14 mouse cellular contexts compared by ENCODE assay signal in the genomic region with DNA sequence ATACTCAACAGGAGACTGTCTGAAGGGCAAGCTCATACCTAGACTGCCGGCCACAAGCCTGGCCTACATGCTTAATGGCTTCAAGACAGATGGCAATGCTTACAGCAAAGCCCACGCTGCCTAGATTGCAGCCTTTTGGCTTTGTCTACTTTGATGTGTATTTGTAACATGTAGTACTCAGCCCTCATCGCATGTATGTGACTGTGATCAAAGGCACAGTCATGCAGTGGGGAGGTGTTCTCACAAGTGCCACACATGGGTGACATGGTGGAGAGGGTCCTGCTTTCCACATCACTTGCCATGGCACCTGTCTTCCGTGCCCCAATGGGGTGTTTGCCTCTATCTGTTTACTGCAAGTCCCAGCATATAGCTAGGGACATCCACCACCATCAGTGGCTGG. TPM values are rescaled to one million over a fixed set of nuclear protein-coding genes. Genes with fewer than 3 reads are reported as not detected.
A peak's percentile ranks its signal among the peaks of the same experiment; 100 is the strongest.
DNase-seq lines count a peak whose midpoint lies in the region; ATAC-seq and TF ChIP-seq lines count a peak whose summit lies in the region.
"Had no signal": no experiment of that assay in that cellular context is flagged by ENCODE, and none has a peak within 500 bp of the region (broad histone marks: within the 10 kb centered on the region; RNA-seq: fewer than 3 reads in every experiment).

No protein-coding gene starts in this region.

- no peaks in the 10 kb centered on the region for H3K79me2 ChIP-seq in heart, adult 2 months (replicated peaks; ENCODE audit: control insufficient read depth, insufficient read depth, low read length)

- H3K9ac ChIP-seq in heart, adult 2 months (ENCODE audit: low read depth, low read length), result peak overlapping the region; percentile 32
- no peak overlapping the region for H3K9ac ChIP-seq in lung, embryonic 16.5 days (ENCODE audit: low read length)
- 0 out of 2 replicates have a peak overlapping the region, but pooled peaks have one; percentile 3 for H3K9ac ChIP-seq in liver, postnatal 0 days (replicated peaks)
- H3K9ac ChIP-seq: liver, embryonic 14.5 days had no signal

- TF ChIP-seq CTCF in heart, adult 2 months (IDR thresholded peaks at IDR 0.05), result no peak
- TF ChIP-seq CTCF in kidney, adult 2 months (conservative IDR thresholded peaks at IDR 0.05; ENCODE audit: insufficient read depth, insufficient read length, low read depth, low read length), result no peak
- no peak for TF ChIP-seq CTCF in liver, postnatal 0 days (IDR thresholded peaks at IDR 0.05; ENCODE audit: low read depth)

- 60% methylated on average over 4 of the region's 4 CpGs for WGBS in heart, adult 2 months
- 71% methylated on average over 4 of the region's 4 CpGs for WGBS in kidney, adult 2 months
- 81% methylated on average over 4 of the region's 4 CpGs for WGBS in lung, embryonic 16.5 days
- WGBS in liver, postnatal 0 days (ENCODE audit: insufficient replicate concordance), result 83% methylated on average over 4 of the region's 4 CpGs
- WGBS in hindbrain, embryonic 10.5 days, result 91% methylated on average over 4 of the region's 4 CpGs

- H3K9me3 ChIP-seq in lung, embryonic 16.5 days (ENCODE audit: control insufficient read depth, low read length), result peaks cover 8% of the 10 kb centered on the region
- no peaks in the 10 kb centered on the region; the same call in 1 of the 2 replicates for H3K9me3 ChIP-seq in liver, postnatal 0 days (ENCODE audit: low read length)
- peaks cover 9% of the 10 kb centered on the region; the same call in 1 of the 2 replicates for H3K9me3 ChIP-seq in hindbrain, embryonic 10.5 days

- no peak overlapping the region for H3K4me2 ChIP-seq in lung, embryonic 16.5 days (ENCODE audit: low read depth, low read length)
- H3K4me2 ChIP-seq in liver, postnatal 0 days (ENCODE audit: low read depth, low read length), result no peak overlapping the region
- H3K4me2 ChIP-seq: midbrain, embryonic 11.5 days had no signal

- DNase-seq in heart, adult 2 months, result no peak
- DNase-seq in heart, adult 18-20 months, result no peak
- no peak for DNase-seq in kidney, adult 2 months
- no peak for DNase-seq in kidney, adult 9 months
- no peak for DNase-seq in lung, adult 18-20 months
- no peak for DNase-seq in liver, postnatal 0 days
- DNase-seq in hindbrain, embryonic 10.5 days (ENCODE audit: low spot score), result no peak
- DNase-seq: cerebellum, postnatal 25 days; thymus, adult 18-20 months had no signal

- no peak for TF ChIP-seq POLR2A in heart, adult 2 months (IDR thresholded peaks at IDR 0.05; ENCODE audit: insufficient read depth, low read depth, low read length)
- no peak for TF ChIP-seq POLR2A in kidney, adult 2 months (IDR thresholded peaks at IDR 0.05; ENCODE audit: low read depth, low read length)

- peak overlapping the region; percentile 83 for H3K27ac ChIP-seq in heart, adult 2 months
- peak overlapping the region; percentile 80 for H3K27ac ChIP-seq in kidney, adult 2 months (ENCODE audit: insufficient read depth, low read depth, low read length)
- H3K27ac ChIP-seq in lung, embryonic 16.5 days (ENCODE audit: low read length), result peak overlapping the region; percentile 40
- H3K27ac ChIP-seq in liver, postnatal 0 days (ENCODE audit: low read depth), result peak overlapping the region; percentile 90
- H3K27ac ChIP-seq in hindbrain, embryonic 10.5 days, result no peak overlapping the region
- H3K27ac ChIP-seq: forebrain, embryonic 10.5 days; liver, embryonic 14.5 days had no signal

- ATAC-seq in lung, embryonic 16.5 days (ENCODE audit: low read depth), result no peak
- ATAC-seq in liver, postnatal 0 days, result no peak
- ATAC-seq: inflammation-experienced regulatory T-cells, adult 6 months had no signal

- H3K4me3 ChIP-seq in heart, adult 2 months, result no peak overlapping the region
- no peak overlapping the region for H3K4me3 ChIP-seq in kidney, adult 2 months (ENCODE audit: insufficient read depth, low read depth, low read length)
- H3K4me3 ChIP-seq in lung, embryonic 16.5 days (ENCODE audit: low read length), result no peak overlapping the region
- H3K4me3 ChIP-seq in liver, postnatal 0 days (ENCODE audit: low read depth, low read length), result no peak overlapping the region
- no peak overlapping the region for H3K4me3 ChIP-seq in hindbrain, embryonic 10.5 days
- H3K4me3 ChIP-seq: forebrain, embryonic 10.5 days had no signal

- peaks cover 18% of the 10 kb centered on the region for H3K36me3 ChIP-seq in heart, adult 2 months (ENCODE audit: control insufficient read depth, insufficient read depth, low read length)
- 0 out of 2 replicates have a peak, but pooled peaks cover 1% of the 10 kb centered on the region for H3K36me3 ChIP-seq in kidney, adult 2 months (ENCODE audit: control insufficient read depth, insufficient read depth, low read length)
- peaks cover 30% of the 10 kb centered on the region for H3K36me3 ChIP-seq in lung, embryonic 16.5 days (ENCODE audit: control insufficient read depth, insufficient read depth, low read length)
- peaks cover 50% of the 10 kb centered on the region for H3K36me3 ChIP-seq in liver, postnatal 0 days (replicated peaks; ENCODE audit: insufficient read depth, low read length)
- peaks cover 30% of the 10 kb centered on the region for H3K36me3 ChIP-seq in hindbrain, embryonic 10.5 days

- H3K27me3 ChIP-seq in heart, adult 2 months (ENCODE audit: control insufficient read depth, insufficient read depth, low read length), result no peaks in the 10 kb centered on the region
- no peaks in the 10 kb centered on the region for H3K27me3 ChIP-seq in kidney, adult 2 months (replicated peaks; ENCODE audit: control insufficient read depth, insufficient read depth, low read length)
- H3K27me3 ChIP-seq in lung, embryonic 16.5 days (ENCODE audit: control insufficient read depth, insufficient read depth, low read depth, low read length), result no peaks in the 10 kb centered on the region
- H3K27me3 ChIP-seq in liver, postnatal 0 days (ENCODE audit: insufficient read depth, low read length), result no peaks in the 10 kb centered on the region
- H3K27me3 ChIP-seq in hindbrain, embryonic 10.5 days (ENCODE audit: insufficient read depth, poor library complexity, severe bottlenecking), result no peaks in the 10 kb centered on the region

- peaks cover 25% of the 10 kb centered on the region for H3K4me1 ChIP-seq in heart, adult 2 months (ENCODE audit: control insufficient read depth, insufficient read depth, low read length)
- peaks cover 40% of the 10 kb centered on the region for H3K4me1 ChIP-seq in kidney, adult 2 months (ENCODE audit: control insufficient read depth, insufficient read depth, low read length)
- peaks cover 22% of the 10 kb centered on the region for H3K4me1 ChIP-seq in lung, embryonic 16.5 days (replicated peaks; ENCODE audit: control insufficient read depth, insufficient read depth, low read length)
- peaks cover 38% of the 10 kb centered on the region for H3K4me1 ChIP-seq in liver, postnatal 0 days (ENCODE audit: insufficient read depth)
- H3K4me1 ChIP-seq in hindbrain, embryonic 10.5 days (replicated peaks), result peaks cover 1% of the 10 kb centered on the region; the same call in 1 of the 2 replicates

- no peak for TF ChIP-seq EP300 in heart, adult 2 months (IDR thresholded peaks at IDR 0.05; ENCODE audit: insufficient read depth, low read depth, low read length)
- TF ChIP-seq EP300 in liver, postnatal 0 days (IDR thresholded peaks at IDR 0.05; ENCODE audit: low read depth), result no peak

- intact Hi-C loops in heart, adult 2 months (cut with DNase I), result no loop called here

RNA-seq across cellular contexts. Expression of a gene that starts 12.6 kb away (rescaled TPM):
- 10 to 100 TPM in 1 of 2 experiments, 1 to 10 TPM in 1; 3.8 to 13.8 TPM for total RNA-seq in heart, adult 2 months (2021)
- 5.3 and 6.3 TPM in 2 replicates for polyA plus RNA-seq in heart, adult 2 months (2012; rRNA removed)
- total RNA-seq in heart, adult 18-20 months (2021), result 1 to 10 TPM; 4.7 to 5.6 TPM
- polyA plus RNA-seq in kidney, adult 2 months (2012; rRNA removed), result 5.6 and 6.8 TPM in 2 replicates
- 10.7 and 12.2 TPM in 2 replicates for polyA plus RNA-seq in lung, embryonic 16.5 days (2015; fragmentation: Nextera tagmentation; extraction: Ambion mirVana)
- polyA plus RNA-seq in liver, postnatal 0 days (2015; fragmentation: Nextera tagmentation; extraction: Ambion mirVana), result 2.4 and 2.5 TPM in 2 replicates
- 1.9 and 2.4 TPM in 2 replicates for polyA plus RNA-seq in hindbrain, embryonic 10.5 days (2016; fragmentation: Nextera tagmentation; extraction: Ambion mirVana)

RNA-seq across cellular contexts. Expression of a gene that starts 32.7 kb away (rescaled TPM):
- 10 to 100 TPM; 17.4 to 18.2 TPM for total RNA-seq in heart, adult 2 months (2021)
- polyA plus RNA-seq in heart, adult 2 months (2012; rRNA removed), result 23.6 and 25.8 TPM in 2 replicates
- 10 to 100 TPM; 21.6 to 23.0 TPM for total RNA-seq in heart, adult 18-20 months (2021)
- 64.1 and 66.7 TPM in 2 replicates for polyA plus RNA-seq in kidney, adult 2 months (2012; rRNA removed)
- polyA plus RNA-seq in lung, embryonic 16.5 days (2015; fragmentation: Nextera tagmentation; extraction: Ambion mirVana), result 73.2 and 77.2 TPM in 2 replicates
- 33.1 and 35.0 TPM in 2 replicates for polyA plus RNA-seq in liver, postnatal 0 days (2015; fragmentation: Nextera tagmentation; extraction: Ambion mirVana)
- 285 and 401 TPM in 2 replicates for polyA plus RNA-seq in hindbrain, embryonic 10.5 days (2016; fragmentation: Nextera tagmentation; extraction: Ambion mirVana)

RNA-seq across cellular contexts. Expression of a gene that starts 47.9 kb away (rescaled TPM):
- total RNA-seq in heart, adult 2 months (2021), result 10 to 100 TPM; 47.3 to 49.0 TPM
- polyA plus RNA-seq in heart, adult 2 months (2012; rRNA removed), result 36.6 and 43.6 TPM in 2 replicates
- 10 to 100 TPM; 46.9 to 51.0 TPM for total RNA-seq in heart, adult 18-20 months (2021)
- polyA plus RNA-seq in kidney, adult 2 months (2012; rRNA removed), result 42.6 and 47.9 TPM in 2 replicates
- polyA plus RNA-seq in lung, embryonic 16.5 days (2015; fragmentation: Nextera tagmentation; extraction: Ambion mirVana), result 133 and 139 TPM in 2 replicates
- 40.3 and 42.8 TPM in 2 replicates for polyA plus RNA-seq in liver, postnatal 0 days (2015; fragmentation: Nextera tagmentation; extraction: Ambion mirVana)
- polyA plus RNA-seq in hindbrain, embryonic 10.5 days (2016; fragmentation: Nextera tagmentation; extraction: Ambion mirVana), result 165 and 173 TPM in 2 replicates

RNA-seq across cellular contexts. Expression of a gene that starts 47.9 kb away (rescaled TPM):
- total RNA-seq in heart, adult 2 months (2021), result 1 to 10 TPM; 5.0 to 5.1 TPM
- 5.0 and 5.3 TPM in 2 replicates for polyA plus RNA-seq in heart, adult 2 months (2012; rRNA removed)
- 1 to 10 TPM; 6.0 to 6.5 TPM for total RNA-seq in heart, adult 18-20 months (2021)
- polyA plus RNA-seq in kidney, adult 2 months (2012; rRNA removed), result 9.8 and 11.2 TPM in 2 replicates
- 12.8 and 13.0 TPM in 2 replicates for polyA plus RNA-seq in lung, embryonic 16.5 days (2015; fragmentation: Nextera tagmentation; extraction: Ambion mirVana)
- 2.2 and 2.5 TPM in 2 replicates for polyA plus RNA-seq in liver, postnatal 0 days (2015; fragmentation: Nextera tagmentation; extraction: Ambion mirVana)
- polyA plus RNA-seq in hindbrain, embryonic 10.5 days (2016; fragmentation: Nextera tagmentation; extraction: Ambion mirVana), result 9.3 and 11.0 TPM in 2 replicates
